Mouse (Mus musculus): ENCODE results near the gene Snd1. TPM values are rescaled to one million over a fixed set of nuclear protein-coding genes. Genes with fewer than 3 reads are reported as not detected.

Snd1 gene
- polyA plus RNA-seq, 1 experiment from 2014 or later: 56.6 TPM

- TF ChIP-seq CTCF (IDR thresholded peaks at IDR 0.05): no peak
- TF ChIP-seq EP300 (IDR thresholded peaks at IDR 0.05): no peak
- Histone ChIP-seq H3K9me3 (ENCODE audit: low read length) (no peaks in the 10 kb centered on the region), H3K36me3 (ENCODE audit: insufficient read depth, low read length) (no peaks in the 10 kb centered on the region), H3K4me3 (ENCODE audit: low read depth, low read length) (no peak overlapping the region), H3K4me2 (replicated peaks; ENCODE audit: low read depth, low read length) (no peak overlapping the region), H3K9ac (replicated peaks; ENCODE audit: low read depth) (no peak overlapping the region), H3K27ac (ENCODE audit: low read length) (no peak overlapping the region), H3K4me1 (ENCODE audit: insufficient read depth, low read depth, low read length) (0 out of 2 replicates have a peak, but pooled peaks cover 2% of the 10 kb centered on the region), H3K27me3 (replicated peaks; ENCODE audit: insufficient read depth, low read length) (no peaks in the 10 kb centered on the region)
- WGBS: 85% methylated on average over 3 of the region's 3 CpGs
- DNase-seq (ENCODE audit: low spot score) (no peak), ATAC-seq (no peak)
Measured at GRCm38 (mm10) chr6:28825894-28826293, 351.0 kb downstream of the Snd1 start.

GRCm38 (mm10) chr6:28826689-28827389 lies 351.9 kb downstream of the Snd1 start:
- Histone ChIP-seq H3K9me3 (ENCODE audit: low read length) (no peaks in the 10 kb centered on the region), H3K27me3 (replicated peaks; ENCODE audit: insufficient read depth, low read length) (no peaks in the 10 kb centered on the region; the same call in 1 of the 2 replicates), H3K4me1 (ENCODE audit: insufficient read depth, low read depth, low read length) (peaks cover 2% of the 10 kb centered on the region; the same call in 1 of the 2 replicates), H3K4me3 (ENCODE audit: low read depth, low read length) (no peak overlapping the region), H3K4me2 (replicated peaks; ENCODE audit: low read depth, low read length) (no peak overlapping the region), H3K9ac (replicated peaks; ENCODE audit: low read depth) (no peak overlapping the region), H3K27ac (ENCODE audit: low read length) (no peak overlapping the region), H3K36me3 (ENCODE audit: insufficient read depth, low read length) (no peaks in the 10 kb centered on the region)
- WGBS: 54% methylated on average over 9 of the region's 9 CpGs
- ATAC-seq: peak; percentile 56; the same call in 1 of the 2 replicates
- TF ChIP-seq CTCF (IDR thresholded peaks at IDR 0.05): peak; percentile 32; the same call in 1 of the 2 replicates
- no peak for TF ChIP-seq EP300 (IDR thresholded peaks at IDR 0.05)
- DNase-seq (ENCODE audit: low spot score): peak; percentile 43

- Histone ChIP-seq H3K4me3 (ENCODE audit: low read depth, low read length) (no peak overlapping the region), H3K27me3 (replicated peaks; ENCODE audit: insufficient read depth, low read length) (no peaks in the 10 kb centered on the region; the same call in 1 of the 2 replicates), H3K9me3 (ENCODE audit: low read length) (no peaks in the 10 kb centered on the region), H3K4me1 (ENCODE audit: insufficient read depth, low read depth, low read length) (peaks cover 2% of the 10 kb centered on the region; the same call in 1 of the 2 replicates), H3K4me2 (replicated peaks; ENCODE audit: low read depth, low read length) (no peak overlapping the region), H3K27ac (ENCODE audit: low read length) (no peak overlapping the region), H3K9ac (replicated peaks; ENCODE audit: low read depth) (no peak overlapping the region), H3K36me3 (ENCODE audit: insufficient read depth, low read length) (no peaks in the 10 kb centered on the region)
- WGBS: 46% methylated on average over 3 of the region's 3 CpGs
- no peak for TF ChIP-seq CTCF (IDR thresholded peaks at IDR 0.05)
- no peak for DNase-seq (ENCODE audit: low spot score)
- peak; percentile 25; the same call in 1 of the 2 replicates for ATAC-seq
Measured at GRCm38 (mm10) chr6:28827565-28827964, 352.6 kb downstream of the Snd1 start.

- H3K9ac ChIP-seq (replicated peaks; ENCODE audit: low read depth): no peak overlapping the region
- no peak overlapping the region for H3K4me2 ChIP-seq (replicated peaks; ENCODE audit: low read depth, low read length)
- no peaks in the 10 kb centered on the region; the same call in 1 of the 2 replicates for H3K27me3 ChIP-seq (replicated peaks; ENCODE audit: insufficient read depth, low read length)
- H3K27ac ChIP-seq (ENCODE audit: low read length): no peak overlapping the region
- ATAC-seq (no peak), DNase-seq (ENCODE audit: low spot score) (no peak)
- TF ChIP-seq CTCF (IDR thresholded peaks at IDR 0.05) (no peak), EP300 (IDR thresholded peaks at IDR 0.05) (no peak)
- 53% methylated on average over 6 of the region's 6 CpGs for WGBS
- no peak overlapping the region for H3K4me3 ChIP-seq (ENCODE audit: low read depth, low read length)
- H3K4me1 ChIP-seq (ENCODE audit: insufficient read depth, low read depth, low read length): peaks cover 5% of the 10 kb centered on the region; the same call in 1 of the 2 replicates
- H3K36me3 ChIP-seq (ENCODE audit: insufficient read depth, low read length): no peaks in the 10 kb centered on the region
- no peaks in the 10 kb centered on the region for H3K9me3 ChIP-seq (ENCODE audit: low read length)
Measured at GRCm38 (mm10) chr6:28828593-28828992, 353.7 kb downstream of the Snd1 start.

GRCm38 (mm10) chr6:28830306-28830705 lies 355.4 kb downstream of the Snd1 start:
- no peak for DNase-seq (ENCODE audit: low spot score)
- no peaks in the 10 kb centered on the region; the same call in 1 of the 2 replicates for H3K27me3 ChIP-seq (replicated peaks; ENCODE audit: insufficient read depth, low read length)
- no peak overlapping the region for H3K4me2 ChIP-seq (replicated peaks; ENCODE audit: low read depth, low read length)
- H3K9ac ChIP-seq (replicated peaks; ENCODE audit: low read depth): no peak overlapping the region
- WGBS: 95% methylated on average over 12 of the region's 12 CpGs
- H3K4me1 ChIP-seq (ENCODE audit: insufficient read depth, low read depth, low read length): peaks cover 5% of the 10 kb centered on the region; the same call in 1 of the 2 replicates
- no peak overlapping the region for H3K27ac ChIP-seq (ENCODE audit: low read length)
- ATAC-seq: no peak
- H3K4me3 ChIP-seq (ENCODE audit: low read depth, low read length): no peak overlapping the region
- TF ChIP-seq EP300 (IDR thresholded peaks at IDR 0.05) (no peak), CTCF (IDR thresholded peaks at IDR 0.05) (no peak)
- H3K9me3 ChIP-seq (ENCODE audit: low read length): no peaks in the 10 kb centered on the region
- H3K36me3 ChIP-seq (ENCODE audit: insufficient read depth, low read length): no peaks in the 10 kb centered on the region

- 50% methylated on average over 27 of the region's 27 CpGs for whole genome bisulfite sequencing
- DNase-seq (ENCODE audit: low spot score): no peak
- Histone ChIP-seq H3K4me2 (replicated peaks; ENCODE audit: low read depth, low read length) (peak within 1 kb of the TSS; percentile 100), H3K27me3 (replicated peaks; ENCODE audit: insufficient read depth, low read length) (no peaks in the 10 kb centered on the region; the same call in 1 of the 2 replicates), H3K9me3 (ENCODE audit: low read length) (no peaks in the 10 kb centered on the region), H3K27ac (ENCODE audit: low read length) (no peak within 1 kb of the TSS), H3K4me1 (ENCODE audit: insufficient read depth, low read depth, low read length) (peaks cover 5% of the 10 kb centered on the region; the same call in 1 of the 2 replicates), H3K36me3 (ENCODE audit: insufficient read depth, low read length) (no peaks in the 10 kb centered on the region), H3K4me3 (ENCODE audit: low read depth, low read length) (peak within 1 kb of the TSS; percentile 57), H3K9ac (replicated peaks; ENCODE audit: low read depth) (peak within 1 kb of the TSS; percentile 23; the same call in 1 of the 2 replicates)
- no peak for ATAC-seq
- TF ChIP-seq CTCF (IDR thresholded peaks at IDR 0.05) (no peak), EP300 (IDR thresholded peaks at IDR 0.05) (no peak)
Measured at GRCm38 (mm10) chr6:28831011-28831853, 356.3 kb downstream of the Snd1 start, which contains the start of gene Lrrc4. Gene Lrrc4 (minus strand): TSS chr6:28831747.

Measured in lung, postnatal 0 days (tissue).